Mouse (Mus musculus): ENCODE measurements around the gene Pds5a. TPM values are rescaled to one million over a fixed set of nuclear protein-coding genes. Genes with fewer than 3 reads are reported as not detected.
"Not testable (repeated sequence)": the region's sequence is repeated elsewhere in the genome, so short reads cannot be mapped to it uniquely, and the experiment has no call there.

Pds5a gene
- polyA plus RNA-seq (2015; fragmentation: Nextera tagmentation; extraction: Ambion mirVana): 20.3 and 21.7 TPM in 2 replicates

DNA sequence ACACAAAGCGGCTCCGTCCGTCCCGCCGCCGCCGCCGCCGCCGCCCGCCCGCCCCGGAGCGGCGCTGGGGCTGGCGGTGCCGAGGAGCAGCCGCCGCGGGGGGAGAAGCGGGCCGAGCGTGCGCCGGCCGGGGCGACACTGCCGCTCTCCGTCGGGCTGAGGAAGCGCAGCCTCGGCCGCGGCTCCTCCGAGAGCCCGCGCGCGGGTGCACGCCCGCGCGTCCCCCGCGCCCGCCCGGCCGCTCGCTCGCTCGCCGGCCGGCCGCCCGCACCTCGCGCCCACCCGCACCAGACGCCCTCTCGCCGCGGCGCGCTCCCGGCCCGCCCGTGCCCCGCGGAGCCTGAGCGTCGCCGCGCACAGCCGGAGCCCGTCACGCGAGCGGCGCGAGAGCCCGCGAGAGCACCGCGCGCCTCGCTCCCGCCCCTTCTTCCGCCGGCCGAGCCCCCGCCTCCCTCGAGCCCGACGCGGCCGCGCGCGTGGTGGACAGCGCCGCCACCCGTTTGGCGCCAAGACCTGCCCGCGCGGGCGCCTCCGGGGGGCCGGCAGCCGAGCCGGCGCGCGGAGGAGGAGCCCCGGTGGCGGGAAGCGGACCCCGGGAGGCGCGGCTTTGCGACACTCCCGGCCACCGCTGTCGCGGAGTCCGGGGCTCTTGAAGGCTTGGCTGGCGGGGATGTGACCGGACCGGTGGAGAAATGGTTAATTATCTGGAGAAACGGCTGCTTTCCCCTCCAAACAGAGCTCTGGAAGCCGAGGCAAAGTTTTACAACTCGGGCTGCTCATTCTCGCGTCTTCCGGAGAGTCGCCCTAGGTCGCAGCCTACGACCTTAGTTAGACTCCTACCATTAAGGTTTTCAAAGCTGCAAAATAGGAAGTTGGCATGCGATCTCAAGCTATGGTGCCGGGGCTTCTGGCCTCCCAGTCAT is at the start of gene Pds5a:
Gene Pds5a, minus strand, starts transcription at position 438 of the 923 bp plus-strand sequence.
- no peaks in the 10 kb centered on the region for H3K27me3 ChIP-seq
- peaks cover 43% of the 10 kb centered on the region for H3K4me1 ChIP-seq (replicated peaks)
- under 1% methylated on average over 77 of the region's 140 CpGs for WGBS (ENCODE audit: insufficient replicate concordance)
- H3K9me3 ChIP-seq (replicated peaks): no peaks in the 10 kb centered on the region
- peaks cover 23% of the 10 kb centered on the region for H3K36me3 ChIP-seq (replicated peaks)
- ATAC-seq (ENCODE audit: insufficient read depth): peak; percentile 90
- H3K9ac ChIP-seq: peak within 1 kb of the TSS; percentile 96
- peak within 1 kb of the TSS; percentile 87 for H3K4me2 ChIP-seq
- peak within 1 kb of the TSS; percentile 96 for H3K4me3 ChIP-seq (replicated peaks)
- peak within 1 kb of the TSS; percentile 95 for H3K27ac ChIP-seq (replicated peaks)

DNA sequence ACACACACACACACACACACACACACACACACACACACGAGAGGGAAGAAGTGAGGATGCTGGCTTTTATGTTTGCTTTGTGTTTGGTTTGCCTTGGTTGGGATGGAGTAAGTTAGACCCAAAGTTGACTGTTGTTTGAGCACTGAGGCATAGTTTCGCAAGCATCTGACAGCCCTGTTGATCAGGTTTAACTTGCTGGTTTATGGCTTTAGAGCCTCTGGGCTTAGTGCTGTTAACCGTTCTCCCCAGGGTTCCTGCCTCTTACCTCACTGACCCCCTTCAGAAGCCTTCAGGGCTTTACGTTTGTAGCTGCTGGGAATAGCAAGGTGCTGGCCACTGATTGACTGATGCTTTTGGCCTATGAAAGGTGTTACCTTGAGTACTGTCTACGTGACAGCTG is 48.8 kb upstream of the Pds5a start:
- Histone ChIP-seq H3K36me3 (replicated peaks) (no peaks in the 10 kb centered on the region), H3K4me2 (no peak overlapping the region), H3K4me1 (replicated peaks) (peaks cover 16% of the 10 kb centered on the region; the same call in 1 of the 2 replicates), H3K27me3 (no peaks in the 10 kb centered on the region), H3K27ac (replicated peaks) (no peak overlapping the region), H3K4me3 (replicated peaks) (no peak overlapping the region), H3K9me3 (replicated peaks) (no peaks in the 10 kb centered on the region), H3K9ac (no peak overlapping the region)
- WGBS (ENCODE audit: insufficient replicate concordance): 66% methylated on average over 5 of the region's 5 CpGs
- no peak for ATAC-seq (ENCODE audit: insufficient read depth)

DNA sequence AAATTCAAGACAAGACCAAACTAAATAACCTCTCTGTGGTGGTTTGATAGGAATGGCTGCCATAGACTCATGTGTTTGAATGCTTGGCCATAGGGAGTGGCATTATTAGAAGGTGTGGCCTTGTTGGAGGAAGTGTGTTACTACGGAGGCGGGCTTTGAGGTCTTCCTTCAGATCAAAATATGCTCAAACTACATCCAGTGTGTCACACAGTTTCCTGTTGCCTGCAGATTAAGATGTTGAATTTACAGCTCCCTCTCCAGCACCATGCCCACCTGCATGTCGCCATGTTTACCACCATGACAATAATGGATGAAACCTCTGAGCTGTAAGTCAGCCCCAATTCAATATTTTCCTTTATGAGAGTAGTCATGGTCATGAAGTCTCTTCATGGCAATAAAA is 41.3 kb upstream of the Pds5a start:
- H3K4me2 ChIP-seq: no peak overlapping the region
- no peak for ATAC-seq (ENCODE audit: insufficient read depth)
- no peak overlapping the region for H3K4me3 ChIP-seq (replicated peaks)
- H3K27me3 ChIP-seq: no peaks in the 10 kb centered on the region
- no peaks in the 10 kb centered on the region for H3K9me3 ChIP-seq (replicated peaks)
- H3K27ac ChIP-seq (replicated peaks): no peak overlapping the region
- H3K36me3 ChIP-seq (replicated peaks): no peaks in the 10 kb centered on the region
- WGBS (ENCODE audit: insufficient replicate concordance): 55% methylated on average over 3 of the region's 3 CpGs
- no peak overlapping the region for H3K9ac ChIP-seq
- H3K4me1 ChIP-seq (replicated peaks): peaks cover 6% of the 10 kb centered on the region

DNA sequence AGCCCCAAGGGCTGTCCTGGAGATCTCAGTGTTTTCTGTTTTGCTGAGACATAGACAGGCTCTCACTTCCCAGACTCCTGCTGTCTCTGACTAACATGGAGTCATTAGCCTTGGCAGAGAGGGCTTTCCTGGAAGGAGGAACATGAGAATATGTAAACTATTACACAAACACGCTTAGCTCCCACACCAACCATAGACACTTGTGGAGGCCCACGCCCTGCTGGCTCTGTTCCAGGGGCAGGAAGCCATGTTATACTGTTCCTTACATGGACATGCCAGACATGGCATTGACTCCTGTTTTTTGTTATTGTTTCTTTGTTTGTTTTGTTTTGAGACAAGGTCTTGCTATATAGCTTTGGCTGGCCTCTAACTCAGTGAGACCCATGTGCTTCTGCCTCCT is 37.5 kb upstream of the Pds5a start:
- peaks cover 26% of the 10 kb centered on the region for H3K4me1 ChIP-seq (replicated peaks)
- H3K27me3 ChIP-seq: no peaks in the 10 kb centered on the region
- no peak overlapping the region for H3K27ac ChIP-seq (replicated peaks)
- no peaks in the 10 kb centered on the region for H3K36me3 ChIP-seq (replicated peaks)
- H3K9ac ChIP-seq: no peak overlapping the region
- no peak overlapping the region for H3K4me3 ChIP-seq (replicated peaks)
- ATAC-seq (ENCODE audit: insufficient read depth): no peak
- WGBS (ENCODE audit: insufficient replicate concordance): 86% methylated on average over 2 of the region's 2 CpGs
- no peak overlapping the region for H3K4me2 ChIP-seq
- H3K9me3 ChIP-seq (replicated peaks): no peaks in the 10 kb centered on the region

DNA sequence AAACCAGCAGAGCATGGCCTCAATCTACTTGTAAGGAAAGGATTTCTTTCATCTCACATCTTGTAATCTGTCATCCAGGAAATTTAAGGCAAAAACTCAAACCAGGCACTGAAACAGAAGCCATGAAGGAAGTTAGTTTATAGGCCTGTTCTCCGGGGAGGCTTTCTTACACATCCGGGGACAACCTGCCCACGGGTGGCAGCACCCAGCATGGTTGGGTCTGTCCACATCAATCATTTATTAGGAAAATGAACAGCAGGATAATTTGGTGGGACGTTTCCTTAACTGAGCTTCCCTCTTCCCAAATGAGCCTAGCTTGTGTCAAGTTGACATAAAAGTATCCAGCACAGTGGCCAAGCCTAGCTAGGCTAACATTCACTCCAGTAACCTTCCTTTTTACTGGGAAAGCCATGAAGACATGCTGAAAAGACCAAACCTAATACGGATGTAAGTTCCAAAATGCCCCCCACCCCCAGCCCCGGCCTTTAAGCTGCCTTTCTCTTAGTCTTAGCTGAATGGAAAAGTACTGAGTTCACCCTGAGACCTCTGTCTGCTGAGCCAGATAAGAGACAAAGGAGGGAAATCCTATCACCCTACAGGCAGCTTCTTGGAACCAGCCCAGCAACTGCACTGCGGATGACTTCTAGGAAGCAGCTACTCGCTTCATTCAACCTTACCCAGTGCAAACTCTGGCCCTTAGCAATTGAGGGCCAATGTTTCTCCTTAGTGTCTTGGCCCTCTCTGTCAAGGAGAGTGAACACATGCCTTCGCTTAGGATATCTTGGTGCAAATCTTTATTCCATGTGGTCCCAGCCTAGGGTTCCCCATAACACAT is 33.3 kb upstream of the Pds5a start:
- peak; percentile 99 for ATAC-seq (ENCODE audit: insufficient read depth)
- Histone ChIP-seq H3K4me3 (replicated peaks) (no peak overlapping the region), H3K4me1 (replicated peaks) (peaks cover 44% of the 10 kb centered on the region), H3K4me2 (peak overlapping the region; percentile 46), H3K27ac (replicated peaks) (peak overlapping the region; percentile 85), H3K9me3 (replicated peaks) (no peaks in the 10 kb centered on the region), H3K9ac (peak overlapping the region; percentile 22; the same call in 1 of the 2 replicates), H3K27me3 (no peaks in the 10 kb centered on the region), H3K36me3 (replicated peaks) (no peaks in the 10 kb centered on the region)
- WGBS (ENCODE audit: insufficient replicate concordance): 18% methylated on average over 9 of the region's 9 CpGs

DNA sequence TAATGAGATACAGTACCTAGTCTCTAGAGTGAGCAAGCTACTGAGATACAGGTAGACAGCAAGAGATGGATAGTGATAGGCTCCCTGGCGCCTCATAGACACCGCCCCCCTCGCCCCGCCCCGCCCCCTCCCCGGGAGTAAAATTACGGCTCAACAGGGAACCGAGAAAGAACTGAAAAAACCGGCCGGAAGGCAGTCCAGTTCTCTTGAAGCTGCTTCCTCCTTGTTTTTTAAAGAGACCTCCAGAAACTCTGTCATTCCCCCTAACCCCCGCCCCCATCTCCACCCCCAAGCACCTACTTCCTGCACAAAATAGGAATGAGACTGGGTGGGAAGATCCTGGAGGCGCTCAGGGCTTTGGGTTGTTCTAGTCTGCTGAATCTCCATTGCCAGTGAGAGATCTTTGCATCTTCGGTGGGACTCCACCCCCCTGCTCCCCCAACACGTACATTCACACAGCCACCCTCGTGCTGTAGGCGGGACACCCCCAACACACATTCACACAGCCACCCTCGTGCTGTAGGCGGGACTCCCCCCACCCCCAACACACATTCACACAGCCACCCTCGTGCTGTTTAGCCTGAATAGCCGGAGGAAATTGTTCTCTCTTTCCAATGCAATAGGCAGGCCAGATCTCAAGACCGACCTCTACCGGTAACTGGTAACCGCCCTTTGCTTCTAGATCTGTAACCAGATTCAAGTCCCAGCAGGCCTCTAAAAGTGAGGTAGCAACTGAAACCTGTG is 26.4 kb upstream of the Pds5a start:
- Histone ChIP-seq H3K4me3 (replicated peaks) (peak overlapping the region; percentile 60), H3K36me3 (replicated peaks) (no peaks in the 10 kb centered on the region), H3K9ac (peak overlapping the region; percentile 58), H3K27me3 (no peaks in the 10 kb centered on the region), H3K9me3 (replicated peaks) (no peaks in the 10 kb centered on the region), H3K27ac (replicated peaks) (peak overlapping the region; percentile 92), H3K4me1 (replicated peaks) (peaks cover 49% of the 10 kb centered on the region), H3K4me2 (peak overlapping the region; percentile 90)
- WGBS (ENCODE audit: insufficient replicate concordance): under 1% methylated on average over 23 of the region's 23 CpGs
- peak; percentile 78 for ATAC-seq (ENCODE audit: insufficient read depth)

DNA sequence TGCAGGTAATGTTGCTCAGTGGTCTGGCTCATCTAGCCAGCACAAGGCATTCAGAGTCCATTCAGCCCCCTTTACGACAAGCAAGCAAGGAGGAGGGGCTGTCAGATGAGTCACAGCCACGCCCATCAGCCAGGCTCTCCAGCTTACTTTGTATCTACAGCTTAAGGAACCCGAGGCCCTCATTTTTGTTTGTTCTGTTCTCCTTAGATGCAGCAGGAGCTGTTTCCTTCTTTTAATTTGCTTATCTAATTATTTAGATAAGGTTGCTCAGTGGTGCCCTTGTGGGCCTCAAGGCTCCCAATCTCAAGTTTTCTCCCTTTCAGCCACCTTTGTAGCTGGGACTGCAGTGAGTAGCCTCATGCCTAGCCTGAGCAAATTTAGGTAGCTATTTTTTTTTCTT is 20.3 kb upstream of the Pds5a start:
- Histone ChIP-seq H3K9ac (peak overlapping the region; percentile 25; the same call in 1 of the 2 replicates), H3K4me3 (replicated peaks) (no peak overlapping the region), H3K9me3 (replicated peaks) (no peaks in the 10 kb centered on the region), H3K36me3 (replicated peaks) (no peaks in the 10 kb centered on the region), H3K27ac (replicated peaks) (peak overlapping the region; percentile 51), H3K4me2 (no peak overlapping the region), H3K4me1 (replicated peaks) (peaks cover 21% of the 10 kb centered on the region), H3K27me3 (no peaks in the 10 kb centered on the region)
- ATAC-seq (ENCODE audit: insufficient read depth): peak; percentile 40
- 11% methylated on average over 3 of the region's 3 CpGs for WGBS (ENCODE audit: insufficient replicate concordance)

DNA sequence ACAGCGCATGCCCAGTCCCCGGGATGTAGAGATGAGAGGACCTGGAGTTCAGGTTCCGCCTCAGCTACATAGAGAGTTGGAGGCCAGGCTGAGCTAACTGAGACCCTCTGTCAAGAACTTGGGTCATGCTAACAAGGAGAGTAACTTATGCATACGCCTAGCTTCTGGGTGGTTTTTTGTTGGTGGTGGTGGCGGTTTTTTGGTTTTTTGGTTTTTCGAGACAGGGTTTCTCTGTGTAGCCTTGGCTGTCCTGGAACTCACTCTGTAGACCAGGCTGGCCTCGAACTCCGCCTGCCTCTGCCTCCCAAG is 19.8 kb upstream of the Pds5a start:
- Histone ChIP-seq H3K4me1 (replicated peaks) (peaks cover 19% of the 10 kb centered on the region), H3K27ac (replicated peaks) (peak overlapping the region; percentile 51)
- not testable (repeated sequence) for H3K4me3 ChIP-seq (replicated peaks); H3K27me3 ChIP-seq; H3K9me3 ChIP-seq (replicated peaks); H3K9ac ChIP-seq; H3K36me3 ChIP-seq (replicated peaks); H3K4me2 ChIP-seq; ATAC-seq (ENCODE audit: insufficient read depth)
- WGBS (ENCODE audit: insufficient replicate concordance): 77% methylated on average over 8 of the region's 8 CpGs

DNA sequence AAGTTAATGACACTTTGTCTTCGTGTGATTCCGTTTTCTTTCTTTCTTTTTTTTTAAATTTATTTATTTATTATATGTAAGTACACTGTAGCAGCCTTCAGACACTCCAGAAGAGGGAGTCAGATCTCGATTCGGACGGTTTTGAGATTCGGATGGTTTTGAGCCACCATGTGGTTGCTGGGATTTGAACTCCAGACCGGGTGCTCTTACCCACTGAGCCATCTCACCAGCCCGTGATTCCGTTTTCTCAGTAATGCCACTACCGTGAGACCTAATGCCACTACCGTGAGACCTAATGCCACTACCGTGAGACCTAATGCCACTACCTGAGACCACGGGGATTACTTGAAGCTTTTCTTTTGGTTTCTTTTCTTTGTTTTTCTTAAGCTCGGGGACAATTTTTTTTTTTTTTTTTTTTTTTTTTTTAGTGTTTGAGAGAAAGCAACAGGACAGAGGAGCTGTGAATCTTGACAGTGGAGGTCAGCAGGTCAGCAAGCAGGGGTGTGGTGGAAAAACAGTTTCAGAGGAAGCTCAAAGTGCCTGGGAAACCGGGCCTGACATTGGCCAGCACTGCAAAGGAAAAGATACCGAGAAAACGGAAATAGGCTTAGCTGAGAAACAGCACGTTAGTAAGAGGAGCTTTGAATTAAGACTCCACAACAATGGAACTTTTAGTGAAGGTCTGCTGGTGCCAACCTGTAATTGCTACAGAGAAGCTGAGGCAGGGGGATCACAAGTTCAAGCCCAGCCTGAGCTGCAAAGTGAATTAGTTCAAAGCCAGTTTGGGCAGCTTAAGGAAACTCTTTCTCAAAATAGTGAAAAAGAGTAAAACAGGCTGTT is 19.2 kb upstream of the Pds5a start:
- Histone ChIP-seq H3K4me1 (replicated peaks) (peaks cover 16% of the 10 kb centered on the region), H3K27me3 (no peaks in the 10 kb centered on the region), H3K9me3 (replicated peaks) (no peaks in the 10 kb centered on the region), H3K9ac (no peak overlapping the region), H3K4me3 (replicated peaks) (no peak overlapping the region), H3K27ac (replicated peaks) (peak overlapping the region; percentile 41; the same call in 1 of the 2 replicates), H3K4me2 (no peak overlapping the region), H3K36me3 (replicated peaks) (no peaks in the 10 kb centered on the region)
- WGBS (ENCODE audit: insufficient replicate concordance): 62% methylated on average over 18 of the region's 18 CpGs
- ATAC-seq (ENCODE audit: insufficient read depth): no peak

DNA sequence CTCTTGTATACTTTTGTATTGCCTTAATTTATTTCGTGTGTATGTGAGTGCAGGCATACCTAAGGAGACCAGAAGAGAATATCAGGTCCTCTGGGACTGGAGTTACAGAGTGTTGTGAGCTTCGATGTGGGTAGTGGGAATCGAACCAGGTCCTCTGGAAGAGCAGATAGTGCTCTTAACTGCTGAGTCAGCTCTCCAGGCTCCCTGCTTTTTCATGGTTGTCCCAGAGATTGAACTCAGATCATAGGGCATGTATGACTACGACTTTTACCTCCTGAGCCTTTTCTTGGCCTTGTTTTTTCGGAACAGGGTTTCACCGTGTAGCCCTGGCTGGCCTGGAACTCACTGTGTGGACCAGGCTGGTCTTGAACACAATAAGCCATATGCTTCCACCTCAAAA is 17.0 kb upstream of the Pds5a start:
- WGBS (ENCODE audit: insufficient replicate concordance): 70% methylated on average over 6 of the region's 6 CpGs
- no peak overlapping the region for H3K27ac ChIP-seq (replicated peaks)
- no peaks in the 10 kb centered on the region for H3K9me3 ChIP-seq (replicated peaks)
- H3K36me3 ChIP-seq (replicated peaks): no peaks in the 10 kb centered on the region
- ATAC-seq (ENCODE audit: insufficient read depth): no peak
- no peaks in the 10 kb centered on the region for H3K27me3 ChIP-seq
- peaks cover 12% of the 10 kb centered on the region for H3K4me1 ChIP-seq (replicated peaks)
- no peak overlapping the region for H3K4me3 ChIP-seq (replicated peaks)
- no peak overlapping the region for H3K4me2 ChIP-seq
- no peak overlapping the region for H3K9ac ChIP-seq
